16 mouse cellular contexts compared by ENCODE assay signal in genomic region chr1:21025203-21025602, GRCm38 (mm10). TPM values are rescaled to one million over a fixed set of nuclear protein-coding genes. Genes with fewer than 3 reads are reported as not detected.
DNase-seq lines count a peak whose midpoint lies in the region; ATAC-seq lines count a peak whose summit lies in the region.
"Had no signal": no experiment of that assay in that cellular context is flagged by ENCODE, and none has a peak within 500 bp of the region (broad histone marks: within the 10 kb centered on the region; RNA-seq: fewer than 3 reads in every experiment).

No protein-coding gene starts in this region.

- ATAC-seq in hematopoietic stem cell, adult 5-6 weeks (replicated peaks in 1 of 2; ENCODE audit: insufficient read depth in 1 of 2, low FRiP score in 2 of 2, low TSS enrichment in 1 of 2, low read depth in 1 of 2, poor library complexity in 2 of 2, severe bottlenecking in 2 of 2) = peak; percentile 39 to 53; a peak in 3 of 4 replicates
- ATAC-seq in megakaryocyte progenitor cell, adult 5-6 weeks (replicated peaks; ENCODE audit: poor library complexity) = peak; percentile 81
- ATAC-seq: forebrain, embryonic 14.5 days; intestine, postnatal 0 days had no signal

- DNase-seq in 416B (ENCODE audit: low read depth) = peak; percentile 94
- peak; percentile 17 for DNase-seq in CD4-positive helper T cell, adult 2 months (ENCODE audit: low read depth, low spot score)
- no peak for DNase-seq in layer of hippocampus, postnatal 14 days (ENCODE audit: low spot score in 2 of 2)
- DNase-seq in thymus, postnatal 14 days = no peak
- DNase-seq: adrenal gland, adult 8-10 months; adrenal gland, postnatal 36 days; B cell, adult 2 months; cerebellum, adult 2 months; cerebellum, postnatal 10 days; embryo, embryonic 11 days; gastrocnemius, postnatal 10 days; heart, postnatal 10 days had no signal

RNA-seq across cellular contexts. Expression of gene Tram2, which starts 53.8 kb away (rescaled TPM):
- total RNA-seq in hematopoietic stem cell, adult 5-6 weeks (2017) = 1.9 and 3.9 TPM in 2 replicates
- total RNA-seq in megakaryocyte progenitor cell, adult 5-6 weeks (2015) = 8.9 and 10.5 TPM in 2 replicates
- 1.5 and 1.6 TPM in 2 replicates for total RNA-seq in megakaryocyte progenitor cell, adult 5-6 weeks (2017)
- total RNA-seq in layer of hippocampus, postnatal 14 days (2021) = 1 to 10 TPM; 1.9 to 2.3 TPM

Comparison
In these comparisons a context has a peak if more than half of its experiments do, and no peak if none do; other contexts are left out.
1. DNase-seq: peak in 416B (single experiment) and CD4-positive helper T cell, adult 2 months (single experiment); none in layer of hippocampus, postnatal 14 days (0 of 2) and thymus, postnatal 14 days (single experiment).